Mouse (Mus musculus) 3134 (cell line): ENCODE measurements around the gene Pknox2.

Experiments
- DNase-seq: peaks from one replicate; pipeline ENCODE4 v3.0.0-alpha.2; 2011; ENCODE audit warnings: low spot score; ENCODE audit not compliant: insufficient read length; ENCODE audit errors: extremely low read depth

Pknox2 gene

DNA sequence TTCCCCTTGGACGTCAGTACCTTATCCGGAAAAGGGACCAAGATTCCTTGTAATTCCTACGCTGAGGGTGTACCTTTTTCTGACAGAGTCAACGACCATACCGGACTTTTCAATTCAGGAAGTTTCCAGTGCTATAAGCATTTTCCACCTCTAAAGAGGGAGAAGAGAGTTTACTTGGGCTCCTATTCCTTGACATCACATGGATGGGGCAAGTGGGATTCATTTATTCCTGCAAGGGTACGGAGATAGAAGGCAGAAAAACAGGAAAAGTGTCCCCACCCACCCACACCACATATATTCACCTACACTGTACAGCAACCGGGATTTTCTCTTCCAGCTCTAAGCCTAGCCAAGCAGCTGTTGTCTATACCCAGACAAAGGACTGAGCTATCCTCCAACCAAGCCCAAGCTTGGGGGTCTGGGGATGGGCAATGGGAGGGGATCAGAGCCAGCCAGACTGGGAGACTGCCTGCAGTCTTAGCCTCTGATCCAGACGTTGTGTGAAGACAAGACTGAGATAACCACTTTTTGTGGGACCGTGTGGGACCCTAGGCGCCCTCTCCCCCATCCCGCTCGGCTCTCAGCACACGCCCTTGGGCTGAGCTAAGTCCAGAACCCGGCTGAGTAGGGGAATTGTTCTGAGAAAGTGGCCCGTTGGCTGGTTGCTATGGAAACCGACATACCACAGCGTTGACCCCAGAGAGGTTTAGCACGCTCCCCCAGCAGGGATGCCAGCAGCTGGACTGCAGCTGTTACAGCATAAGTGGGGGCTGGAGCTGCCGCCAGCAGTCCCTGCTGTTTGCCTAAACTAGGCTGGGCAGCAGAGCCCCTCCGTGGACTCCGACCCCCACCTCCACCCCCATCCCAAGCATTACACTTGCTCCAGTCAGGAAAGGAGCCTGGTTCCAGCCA lies 93.3 kb downstream of the Pknox2 start:
- peak; percentile 20 for DNase-seq

DNA sequence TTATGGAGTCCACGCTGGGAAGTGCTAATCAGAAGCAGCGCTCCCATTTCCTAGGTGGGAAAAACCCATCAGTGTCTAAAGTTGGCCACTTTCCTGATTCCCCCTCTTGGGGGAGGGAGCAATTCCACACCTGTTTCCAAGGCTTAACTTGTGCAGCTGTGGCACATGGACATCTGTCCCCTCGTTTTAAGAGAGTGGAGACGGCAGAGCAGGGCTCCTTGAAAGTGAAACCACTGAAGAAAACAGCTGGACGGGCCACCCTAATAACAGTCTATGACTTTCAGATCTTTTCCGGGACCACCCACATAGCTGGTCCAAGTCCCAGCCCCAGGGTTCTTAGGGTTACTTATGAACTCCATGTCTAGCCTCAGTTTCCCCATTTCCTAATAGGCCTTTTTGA lies 94.2 kb downstream of the Pknox2 start:
- DNase-seq, result peak; percentile 6

DNA sequence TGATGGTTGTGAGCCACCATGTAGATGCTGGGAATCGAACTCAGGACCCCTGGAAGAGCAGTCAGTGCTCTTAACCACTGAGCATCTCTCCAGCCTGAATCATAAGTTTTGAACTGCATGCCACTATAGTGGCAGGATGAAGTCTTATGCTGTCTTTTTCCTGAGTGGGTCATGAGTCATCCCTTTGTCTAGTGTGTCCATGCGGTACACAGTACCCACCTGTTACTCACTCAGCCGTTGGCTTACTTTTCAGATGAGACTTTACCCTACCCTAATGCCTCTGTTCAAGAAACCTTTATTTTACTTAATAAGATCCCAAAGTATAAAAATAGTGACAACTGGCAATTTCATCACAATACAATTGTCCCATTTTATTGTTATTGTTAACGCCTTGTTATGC lies 95.5 kb downstream of the Pknox2 start:
- DNase-seq, result no peak

DNA sequence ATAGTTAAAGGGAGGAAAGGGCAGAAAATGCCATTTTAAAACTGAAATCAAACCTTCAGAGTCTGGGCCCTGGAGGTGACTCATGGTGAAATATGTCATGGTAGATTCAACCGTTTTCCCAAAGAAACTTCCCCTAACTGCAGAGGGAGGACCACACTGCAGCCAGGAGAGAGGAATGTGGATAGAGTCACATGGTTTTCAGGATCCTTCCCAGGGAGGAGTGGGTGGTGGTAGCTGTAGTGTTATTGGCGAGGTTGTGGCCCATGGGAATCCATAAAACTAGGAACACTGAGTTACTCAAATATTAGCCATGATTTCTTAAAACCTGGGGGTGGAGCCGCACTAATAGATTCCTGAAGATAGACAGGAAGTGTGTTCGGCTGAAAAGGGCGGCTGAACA lies 99.7 kb downstream of the Pknox2 start:
- DNase-seq, result peak; percentile 19

DNA sequence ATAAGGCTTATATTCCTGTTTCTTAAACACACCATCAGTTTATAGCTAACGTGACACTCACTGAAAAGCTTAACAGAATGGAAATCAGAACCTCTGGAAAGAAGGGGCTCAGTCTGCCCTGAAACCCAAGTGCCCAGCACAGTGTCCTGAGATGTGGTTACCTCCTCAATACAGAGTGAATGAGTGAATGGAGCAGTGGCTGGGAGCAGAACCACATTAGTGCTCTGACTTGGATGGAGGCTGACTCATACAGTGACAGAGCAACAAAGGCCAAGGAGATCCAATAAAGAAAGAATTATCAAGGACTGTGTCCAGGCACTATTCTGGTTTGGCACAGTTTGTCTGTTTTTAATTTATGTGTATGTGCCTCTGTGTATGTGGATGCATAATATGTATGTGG lies 101.3 kb downstream of the Pknox2 start:
- DNase-seq, result no peak

DNA sequence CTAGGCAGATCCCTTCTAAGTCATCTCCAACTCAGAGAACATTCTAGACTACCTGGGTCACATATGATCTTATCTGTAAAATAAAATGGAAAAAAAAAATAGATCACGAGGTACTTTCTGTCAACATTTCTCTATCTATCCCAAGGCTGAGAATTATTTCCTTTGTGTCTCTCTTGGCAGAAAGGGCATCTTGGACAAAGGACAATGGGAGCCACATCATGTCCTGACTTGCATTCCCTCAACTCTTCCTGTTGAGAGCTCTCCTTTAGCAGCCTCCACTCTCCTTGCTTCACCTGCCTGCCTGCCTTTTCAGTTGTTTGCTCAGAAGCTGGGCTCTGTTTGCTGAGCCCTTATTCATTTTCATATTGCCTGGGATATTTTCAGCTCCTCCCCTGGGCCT lies 103.0 kb downstream of the Pknox2 start:
- DNase-seq, result no peak

DNA sequence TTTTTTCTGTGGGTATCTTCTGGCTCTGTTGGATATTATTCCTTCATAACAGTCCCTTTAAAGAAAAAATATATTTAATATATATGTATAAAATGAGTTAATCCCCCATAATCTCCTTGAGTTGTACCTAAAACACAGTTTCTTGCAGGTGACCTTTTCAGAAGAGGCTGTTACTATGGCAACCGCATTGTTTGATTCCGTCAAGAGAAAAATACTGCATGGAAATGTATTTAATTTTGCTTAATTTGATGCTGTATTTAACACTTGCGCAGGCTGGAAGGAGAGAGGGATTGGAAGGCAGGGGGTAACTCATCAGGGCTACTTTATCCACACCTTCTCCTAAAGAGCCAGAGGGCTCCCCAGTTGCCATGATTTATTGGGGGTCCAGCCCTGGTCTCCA lies 108.3 kb downstream of the Pknox2 start:
- no peak for DNase-seq

DNA sequence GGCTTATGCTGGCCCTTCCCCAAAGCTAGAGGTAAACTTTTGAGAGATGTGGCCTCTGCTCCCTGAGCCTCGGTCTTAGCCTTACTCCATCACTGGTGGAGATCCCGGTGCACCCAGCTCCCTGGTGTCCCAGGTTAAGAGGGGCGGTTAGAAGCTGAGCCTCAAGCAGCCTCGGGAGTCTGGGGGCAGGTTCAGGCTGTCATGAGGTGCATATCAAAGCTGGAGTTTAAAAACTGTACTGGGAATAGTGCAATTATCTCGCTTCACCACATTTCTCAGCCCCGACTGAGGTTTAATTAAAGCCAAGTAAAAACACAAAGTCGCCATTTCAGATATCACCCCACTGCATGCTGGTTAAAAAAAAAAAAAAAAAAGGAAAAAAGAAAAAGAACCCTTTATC lies 108.8 kb downstream of the Pknox2 start:
- DNase-seq, result no peak

DNA sequence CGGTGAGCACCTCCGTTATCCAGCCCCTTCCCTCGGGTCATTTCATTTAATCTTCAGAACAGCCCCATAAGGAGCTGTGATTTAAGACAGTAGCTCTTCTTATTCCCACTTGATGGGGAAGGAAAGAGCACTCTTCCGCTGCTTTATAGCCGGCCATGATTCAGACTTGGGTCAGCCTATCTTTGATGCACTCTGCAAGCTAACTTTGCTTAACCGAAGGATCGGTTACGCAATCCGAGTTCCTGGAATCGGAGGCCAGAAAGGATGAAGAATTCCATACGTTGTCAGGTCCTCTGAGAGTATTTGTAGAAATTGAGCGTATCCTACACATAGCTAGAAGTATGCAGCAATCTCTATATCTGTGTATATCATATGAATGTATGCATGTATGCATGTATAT lies 109.8 kb downstream of the Pknox2 start:
- no peak for DNase-seq

DNA sequence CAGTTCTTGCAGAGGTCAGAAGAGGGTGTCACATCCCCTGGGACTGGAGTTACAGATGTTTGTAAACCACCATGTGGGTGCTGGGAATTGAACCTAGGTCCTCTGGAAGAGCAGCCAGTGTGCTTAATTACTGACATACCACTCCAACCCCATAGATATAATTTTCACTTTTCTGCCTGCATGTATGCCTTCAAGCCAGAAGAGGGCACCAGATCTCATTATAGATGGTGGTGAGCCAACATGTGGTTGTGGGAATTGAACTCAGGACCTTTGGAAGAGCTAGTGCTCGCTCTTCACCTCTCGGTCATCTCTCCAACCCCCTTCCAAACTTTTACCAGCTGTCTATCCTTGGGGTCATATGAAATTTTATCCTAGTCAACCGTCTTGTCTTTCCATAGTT lies 112.0 kb downstream of the Pknox2 start:
- DNase-seq, result no peak

DNA sequence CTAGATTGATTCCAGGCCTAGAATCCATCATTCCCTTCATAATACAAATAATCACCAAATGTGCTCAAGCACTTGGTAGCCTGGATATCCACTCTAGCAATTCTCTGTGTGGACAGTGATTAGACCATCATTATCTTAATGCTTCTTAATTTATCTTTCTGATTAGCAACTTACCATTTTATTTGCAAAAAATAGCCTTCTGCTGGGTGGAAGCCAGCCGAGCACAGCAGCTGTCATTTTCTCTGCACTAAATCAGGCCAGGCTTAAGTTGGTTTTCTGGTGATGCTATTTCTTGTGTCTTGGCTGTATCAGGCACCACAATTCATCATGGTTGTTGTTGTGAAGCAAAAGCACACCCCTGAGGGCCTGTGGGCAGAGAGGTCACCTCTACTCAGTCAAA lies 112.9 kb downstream of the Pknox2 start:
- DNase-seq, result no peak

DNA sequence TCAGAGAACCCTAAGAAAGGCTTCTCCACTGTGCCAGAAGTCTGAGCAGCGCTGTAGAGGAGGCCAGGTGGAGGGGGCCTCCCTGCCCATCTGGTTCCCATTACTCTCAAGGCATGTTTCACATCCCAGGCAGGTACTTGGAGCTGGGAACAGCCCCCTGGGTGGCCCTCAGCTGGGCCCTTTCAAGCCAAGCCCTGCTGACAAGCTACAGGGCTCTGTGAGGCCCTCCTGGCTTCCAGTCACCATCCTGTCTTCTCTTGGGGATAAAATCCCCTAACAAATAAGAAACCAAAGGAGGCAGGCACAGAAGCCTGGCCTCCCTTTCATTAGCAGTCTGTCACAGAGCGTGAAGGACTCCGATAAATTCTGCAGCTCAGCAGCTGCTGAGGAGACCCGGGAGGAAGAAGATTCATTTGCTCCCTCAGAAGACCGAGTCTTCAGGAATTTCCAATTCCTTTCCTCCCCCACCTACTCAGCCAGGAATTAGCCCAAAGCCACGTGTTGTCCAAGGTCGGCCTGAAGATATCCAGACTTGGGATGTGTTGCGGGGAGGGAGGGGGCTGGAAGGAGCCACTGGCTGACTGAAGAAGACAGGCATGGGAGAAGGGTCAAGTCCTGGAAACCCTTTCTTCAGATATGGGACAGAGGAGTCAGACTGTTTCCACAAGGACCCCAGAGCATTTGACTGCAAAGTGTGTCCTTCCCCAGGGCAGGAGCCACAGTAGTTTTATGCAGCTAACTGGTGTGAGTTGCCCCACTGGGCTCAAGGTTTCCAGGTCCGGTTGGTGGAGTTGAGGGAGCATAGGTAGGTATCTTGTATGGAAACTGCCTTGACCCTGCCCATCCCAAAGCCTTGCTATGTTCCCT lies 116.6 kb downstream of the Pknox2 start:
- DNase-seq, result no peak

DNA sequence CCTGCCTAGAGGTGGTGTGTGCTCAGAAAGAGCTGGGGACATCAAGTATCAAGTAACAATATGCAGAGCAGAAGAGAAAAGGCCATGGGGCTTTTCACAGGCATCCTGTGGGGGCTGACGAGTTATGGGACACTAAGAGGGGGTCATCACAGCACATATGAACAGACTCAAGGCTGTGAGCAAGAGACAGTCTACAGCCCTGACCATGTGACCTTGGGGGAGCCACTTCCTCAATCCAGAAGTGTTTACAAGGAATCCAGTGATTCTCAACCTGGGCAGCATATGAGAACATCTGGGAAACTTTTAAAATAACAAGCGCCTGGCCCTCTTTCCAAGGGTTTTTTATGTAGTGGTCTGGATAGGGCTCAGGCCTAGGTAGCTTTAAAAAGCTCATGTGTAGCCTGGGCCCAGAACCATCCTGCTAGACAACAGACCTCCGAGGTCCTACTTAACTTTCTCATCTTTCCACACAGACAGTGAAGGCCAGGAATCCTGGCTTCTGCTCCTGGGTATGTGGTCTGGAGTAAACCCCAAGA lies 117.3 kb downstream of the Pknox2 start:
- no peak for DNase-seq

DNA sequence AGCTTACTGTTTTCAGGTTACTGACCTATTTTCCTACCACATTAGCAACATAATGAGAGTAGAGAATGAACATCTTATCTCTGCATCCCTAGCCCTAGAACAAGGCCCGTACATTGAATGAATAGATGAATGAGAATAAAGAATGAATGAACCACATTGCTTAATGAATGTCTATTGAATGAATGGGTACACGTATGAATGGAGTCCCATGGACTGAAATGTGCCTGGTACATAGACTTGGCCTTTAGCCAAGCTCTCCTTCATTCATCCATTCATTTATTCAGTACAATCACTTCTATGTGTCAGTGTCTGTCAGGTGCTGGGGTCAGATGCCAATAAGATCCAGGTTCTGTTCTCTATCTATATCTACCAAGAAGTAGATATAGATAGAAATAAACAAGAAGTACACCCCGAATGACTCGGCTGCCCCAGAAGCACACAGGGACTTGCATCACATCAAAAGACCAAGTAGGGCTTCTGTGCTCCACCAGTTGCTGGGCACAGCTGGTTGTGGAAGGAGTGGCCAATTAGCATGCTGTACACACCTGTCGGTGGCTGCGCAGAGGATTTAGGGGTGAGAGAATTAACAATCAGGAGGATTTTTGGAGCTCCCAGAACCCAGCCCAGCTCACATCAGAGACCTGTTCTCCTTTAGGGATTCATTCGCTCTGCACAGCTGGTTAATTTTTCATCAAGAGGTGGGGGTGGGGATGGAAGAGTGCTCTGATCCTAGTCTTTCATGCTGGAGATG lies 119.2 kb downstream of the Pknox2 start:
- DNase-seq, result no peak

DNA sequence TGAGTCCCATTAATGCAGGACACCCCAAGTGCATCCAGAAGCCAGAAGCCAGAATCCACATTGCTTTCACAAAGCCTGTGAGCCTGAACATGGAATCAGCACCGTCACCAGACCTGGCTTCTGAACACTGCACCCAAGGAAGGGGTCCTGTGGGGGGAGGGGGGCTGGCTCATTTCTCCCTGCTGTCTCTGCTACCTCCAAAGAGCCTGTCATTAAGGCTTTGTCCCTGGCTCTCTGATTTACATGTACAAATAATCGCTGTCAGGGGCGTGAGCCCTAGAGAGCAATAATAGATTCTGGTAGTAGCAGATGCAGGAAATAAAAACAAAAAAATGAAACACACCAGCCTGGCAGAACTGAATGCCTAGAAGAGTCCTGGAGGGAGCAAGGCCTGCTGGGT lies 121.3 kb downstream of the Pknox2 start:
- no peak for DNase-seq

DNA sequence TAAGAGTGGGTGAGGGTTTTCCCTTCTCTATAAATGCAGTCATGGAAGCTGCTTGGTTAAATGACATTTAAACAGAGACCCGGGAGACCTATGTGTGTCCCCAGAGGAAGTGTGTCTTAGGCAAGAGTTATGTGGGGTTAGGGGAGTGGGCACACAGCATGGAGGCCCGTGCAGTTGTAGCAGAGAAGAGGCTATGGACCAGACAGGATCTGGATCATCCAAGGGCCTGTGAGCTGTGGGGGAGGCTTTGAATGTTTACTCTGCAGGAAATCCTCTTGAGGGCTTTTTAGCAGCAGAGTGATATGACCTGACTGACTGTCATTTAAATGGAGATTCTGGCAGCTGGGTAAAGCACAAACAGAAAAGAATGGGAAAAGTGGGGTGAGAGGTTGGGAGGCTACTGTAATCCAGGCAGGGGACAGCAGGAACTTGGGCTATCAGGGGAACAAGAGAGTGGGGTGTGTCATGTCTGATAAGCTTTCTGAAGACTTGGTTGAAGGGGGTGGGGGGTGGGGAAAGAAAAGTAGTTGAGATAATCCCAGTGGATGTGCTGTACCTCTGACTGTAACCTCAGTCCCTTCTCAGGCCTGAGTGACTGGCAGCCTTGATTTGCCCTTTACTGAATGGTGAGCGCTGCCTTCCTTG lies 125.5 kb downstream of the Pknox2 start:
- DNase-seq, result no peak

DNA sequence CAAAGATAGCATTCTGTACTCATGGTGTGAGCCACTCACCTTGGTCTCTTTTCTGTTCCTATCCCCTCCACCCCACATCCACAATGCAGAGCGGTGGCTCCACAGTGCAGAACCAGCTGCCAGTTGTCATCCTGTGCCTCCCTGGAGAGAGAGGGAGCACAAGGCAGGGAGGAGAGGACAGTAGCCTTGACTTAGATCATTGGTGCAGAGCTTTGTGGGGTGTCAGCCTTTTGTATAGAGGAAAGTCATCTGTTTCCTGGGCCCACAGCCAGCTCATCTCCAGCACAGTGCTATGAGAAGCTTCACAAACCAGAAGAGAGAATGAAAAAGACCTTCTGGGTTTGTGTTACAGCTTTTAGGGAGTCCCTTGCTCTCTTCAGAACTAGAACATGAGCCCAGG lies 129.1 kb downstream of the Pknox2 start:
- DNase-seq, result no peak

DNA sequence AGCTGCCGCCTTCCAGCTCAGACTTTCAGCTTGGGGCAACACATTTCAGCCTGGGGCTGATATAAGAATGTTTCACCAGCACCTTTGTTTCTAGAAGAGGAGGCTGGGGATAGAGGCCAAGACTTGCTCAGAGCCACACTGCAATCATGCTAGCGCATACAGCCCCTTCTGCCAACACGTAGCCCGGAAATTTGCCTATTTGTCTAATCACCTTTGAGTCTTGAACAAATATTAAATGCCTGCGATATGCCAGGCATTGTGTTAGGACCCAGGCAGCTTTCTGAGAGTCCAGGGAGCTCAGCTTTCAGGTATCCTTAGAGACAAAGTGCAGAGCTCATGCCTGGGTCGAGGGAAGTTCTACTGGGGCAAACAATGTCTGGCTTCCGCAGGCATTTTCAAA lies 130.0 kb downstream of the Pknox2 start:
- DNase-seq, result no peak

DNA sequence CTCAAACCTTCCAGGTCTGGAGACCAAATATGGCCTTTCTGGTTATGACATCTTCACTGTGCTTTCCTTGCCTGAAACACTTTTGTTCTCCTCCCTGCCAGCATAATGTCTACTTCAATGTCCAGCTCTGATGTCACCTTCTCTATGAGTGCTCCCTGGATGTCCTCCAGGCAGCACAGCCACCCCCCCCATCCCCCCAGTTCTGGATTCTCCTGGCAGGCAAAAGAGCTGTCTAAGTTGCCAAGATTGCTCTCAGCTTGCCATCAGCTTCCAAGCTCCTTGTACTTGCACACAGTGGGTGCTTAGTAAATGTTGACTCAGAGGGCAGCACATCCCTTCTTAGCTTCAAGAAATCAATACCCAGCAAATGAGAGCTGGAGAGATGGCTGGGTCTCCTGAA lies 131.0 kb downstream of the Pknox2 start:
- DNase-seq, result no peak

DNA sequence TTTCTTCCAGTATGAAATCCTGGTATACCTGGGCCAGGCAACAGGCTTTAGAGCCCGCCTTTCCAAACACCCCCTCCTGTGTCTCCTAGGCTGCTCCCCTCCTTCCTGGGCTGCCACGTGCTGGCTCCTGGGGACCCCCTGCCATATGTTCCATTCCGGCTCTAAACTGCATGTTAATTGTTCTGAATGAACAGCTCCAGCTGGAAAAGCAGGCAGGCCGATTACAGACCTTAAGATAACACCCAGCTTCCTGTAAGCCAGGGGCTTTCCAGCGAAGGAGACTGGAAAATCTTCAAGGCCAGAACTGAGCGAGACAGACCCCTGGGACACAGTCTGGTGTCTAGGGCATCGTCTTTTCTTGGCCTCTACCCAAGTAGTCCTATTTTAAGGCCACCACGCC lies 133.6 kb downstream of the Pknox2 start:
- no peak for DNase-seq
